Mouse (Mus musculus): ENCODE results near the gene Pum3. TPM values are rescaled to one million over a fixed set of nuclear protein-coding genes. Genes with fewer than 3 reads are reported as not detected.

Gene Pum3
- total and polyA plus RNA-seq, 3 experiments, result 98.3 to 181 (median 166) TPM

DNA sequence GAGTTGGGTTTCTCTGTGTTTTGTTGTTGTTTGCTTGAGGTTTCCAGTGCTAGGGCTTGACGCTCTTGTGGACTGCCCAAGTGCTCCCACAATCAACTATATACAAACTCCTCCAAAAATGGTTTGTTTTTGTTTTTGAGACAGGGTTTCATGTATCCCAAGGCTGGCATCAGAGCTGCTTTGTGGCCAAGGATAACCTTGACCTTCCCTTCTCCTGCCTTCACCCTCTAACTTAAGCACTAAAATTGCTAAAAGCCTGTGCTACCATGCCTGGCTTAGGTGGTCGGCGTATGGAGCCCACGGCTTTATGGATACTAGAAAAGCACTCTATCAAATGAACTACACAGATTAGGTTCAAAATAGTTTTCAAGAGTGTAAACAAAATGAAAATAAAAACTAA lies 20.4 kb downstream of the Pum3 start:
- no peaks in the 10 kb centered on the region for H3K4me1 ChIP-seq (ENCODE audit: control insufficient read depth in 1 of 2, insufficient read depth in 2 of 2, low read length in 2 of 2)
- peaks cover 0 to 27% of the 10 kb centered on the region in 2 experiments; a peak in 2 of 4 replicates for H3K36me3 ChIP-seq (ENCODE audit: control insufficient read depth in 1 of 2, insufficient read depth in 2 of 2, low read length in 2 of 2)
- H3K79me2 ChIP-seq (ENCODE audit: control insufficient read depth, insufficient read depth, low read length, poor library complexity), result no peaks in the 10 kb centered on the region
- TF ChIP-seq CHD1 (IDR thresholded peaks at IDR 0.05; ENCODE audit: low read depth, low read length) (no peak), KAT2A (conservative IDR thresholded peaks at IDR 0.05; ENCODE audit: low read depth, low read length) (no peak), POLR2A (IDR thresholded peaks at IDR 0.05; ENCODE audit: control insufficient read depth in 1 of 2, insufficient read depth in 1 of 2, low read depth in 1 of 2, low read length in 2 of 2, poor library complexity in 1 of 2) (no peak), BHLHE40 (IDR thresholded peaks at IDR 0.05; ENCODE audit: borderline replicate concordance, low read depth, low read length) (no peak), TAL1 (IDR thresholded peaks at IDR 0.05; ENCODE audit: low read length) (no peak), ZMIZ1 (IDR thresholded peaks at IDR 0.05; ENCODE audit: low read depth, low read length) (no peak), MAZ (IDR thresholded peaks at IDR 0.05; ENCODE audit: low read depth, low read length) (no peak), NELFE (IDR thresholded peaks at IDR 0.05; ENCODE audit: low read depth, low read length) (no peak), GATA1 (IDR thresholded peaks at IDR 0.05; ENCODE audit: low read depth, low read length) (no peak), EP300 (IDR thresholded peaks at IDR 0.05; ENCODE audit: low read depth in 1 of 2, low read length in 2 of 2) (no peak), TBP (IDR thresholded peaks at IDR 0.05; ENCODE audit: low read depth, low read length) (no peak), MYC (IDR thresholded peaks at IDR 0.05; ENCODE audit: low read depth, low read length) (no peak), ZC3H11A (IDR thresholded peaks at IDR 0.05; ENCODE audit: low read depth, low read length) (no peak), RAD21 (IDR thresholded peaks at IDR 0.05; ENCODE audit: low read depth, low read length) (no peak), CHD2 (IDR thresholded peaks at IDR 0.05; ENCODE audit: low read length) (no peak), JUND (IDR thresholded peaks at IDR 0.05; ENCODE audit: low read depth, low read length) (no peak)
- H3K4me3 ChIP-seq (ENCODE audit: control insufficient read depth in 1 of 2, insufficient read depth in 1 of 2, low read depth in 2 of 2, low read length in 2 of 2), result no peak overlapping the region
- no peak overlapping the region for H3K27ac ChIP-seq (ENCODE audit: control insufficient read depth, low read depth, low read length)
- DNase-seq (ENCODE audit: low read depth, low spot score), result no peak
- no peaks in the 10 kb centered on the region for H3K27me3 ChIP-seq (ENCODE audit: control insufficient read depth in 1 of 2, insufficient read depth in 2 of 2, low read length in 2 of 2)
- H3K9me3 ChIP-seq (replicated peaks; ENCODE audit: insufficient read depth, low read length), result no peaks in the 10 kb centered on the region
- H3K9ac ChIP-seq (ENCODE audit: control insufficient read depth, low read depth, low read length, poor library complexity, severe bottlenecking), result no peak overlapping the region

DNA sequence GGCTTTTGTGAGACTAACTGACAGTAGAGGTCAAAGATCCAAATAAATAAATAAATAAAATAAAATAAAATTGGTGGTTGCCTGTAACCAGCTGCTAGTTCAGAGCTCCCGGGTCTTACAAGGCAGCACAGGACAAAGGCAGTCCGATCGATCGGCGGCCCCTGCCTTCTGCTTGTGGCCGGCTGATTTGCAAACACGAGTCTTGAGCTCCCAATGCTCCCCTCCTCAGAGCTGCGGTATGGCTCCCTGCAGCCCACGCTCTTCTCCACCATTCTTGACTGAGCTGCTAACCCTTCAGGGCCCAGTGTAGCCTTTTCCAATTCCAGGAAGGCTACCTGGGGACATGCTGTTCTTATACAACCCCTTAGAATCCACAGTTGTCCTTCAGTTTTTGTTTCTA lies 31.8 kb downstream of the Pum3 start:
- Histone ChIP-seq H3K9ac (ENCODE audit: control insufficient read depth, low read depth, low read length, poor library complexity, severe bottlenecking) (no peak overlapping the region), H3K27ac (ENCODE audit: control insufficient read depth, low read depth, low read length) (no peak overlapping the region), H3K4me3 (ENCODE audit: control insufficient read depth in 1 of 2, insufficient read depth in 1 of 2, low read depth in 2 of 2, low read length in 2 of 2) (no peak overlapping the region), H3K79me2 (ENCODE audit: control insufficient read depth, insufficient read depth, low read length, poor library complexity) (no peaks in the 10 kb centered on the region), H3K36me3 (ENCODE audit: control insufficient read depth in 1 of 2, insufficient read depth in 2 of 2, low read length in 2 of 2) (peaks cover 0 to 43% of the 10 kb centered on the region in 2 experiments; a peak in 2 of 4 replicates), H3K27me3 (ENCODE audit: control insufficient read depth in 1 of 2, insufficient read depth in 2 of 2, low read length in 2 of 2) (no peaks in the 10 kb centered on the region), H3K9me3 (replicated peaks; ENCODE audit: insufficient read depth, low read length) (no peaks in the 10 kb centered on the region), H3K4me1 (ENCODE audit: control insufficient read depth in 1 of 2, insufficient read depth in 2 of 2, low read length in 2 of 2) (no peaks in the 10 kb centered on the region)
- DNase-seq (ENCODE audit: low read depth, low spot score), result no peak
- TF ChIP-seq ELF1 (IDR thresholded peaks at IDR 0.05; ENCODE audit: low read depth, low read length) (no peak), EP300 (IDR thresholded peaks at IDR 0.05; ENCODE audit: low read depth in 1 of 2, low read length in 2 of 2) (no peak), HCFC1 (IDR thresholded peaks at IDR 0.05; ENCODE audit: low read depth, low read length) (no peak), SMC3 (IDR thresholded peaks at IDR 0.05; ENCODE audit: low read depth, low read length) (no peak)
